In genomic region chr6:31134736-31135077, GRCm38 (mm10) we compare ENCODE assay signal across 33 mouse cellular contexts.
DNase-seq lines count a peak whose midpoint lies in the region; ATAC-seq and TF ChIP-seq lines count a peak whose summit lies in the region.
"Had no signal": no experiment of that assay in that cellular context is flagged by ENCODE, and none has a peak within 500 bp of the region (broad histone marks: within the 10 kb centered on the region; RNA-seq: fewer than 3 reads in every experiment).

No protein-coding gene starts in this region.

- no peak overlapping the region for H3K4me2 ChIP-seq in limb, embryonic 13.5 days (replicated peaks)
- H3K4me2 ChIP-seq in embryonic facial prominence, embryonic 13.5 days = no peak overlapping the region
- H3K4me2 ChIP-seq in stomach, embryonic 16.5 days (ENCODE audit: low read depth, low read length) = no peak overlapping the region
- H3K4me2 ChIP-seq: embryonic facial prominence, embryonic 15.5 days; forebrain, embryonic 13.5 days; heart, embryonic 12.5 days; hindbrain, embryonic 13.5 days; lung, embryonic 15.5 days; midbrain, embryonic 12.5 days; neural tube, embryonic 12.5 days had no signal

- H3K4me1 ChIP-seq in limb, embryonic 13.5 days = 0 out of 2 replicates have a peak, but pooled peaks cover 15% of the 10 kb centered on the region
- no peaks in the 10 kb centered on the region for H3K4me1 ChIP-seq in limb, embryonic 10.5 days
- H3K4me1 ChIP-seq in embryonic facial prominence, embryonic 13.5 days = peaks cover 17% of the 10 kb centered on the region
- H3K4me1 ChIP-seq in stomach, embryonic 16.5 days (ENCODE audit: control insufficient read depth, insufficient read depth, low read length) = no peaks in the 10 kb centered on the region
- H3K4me1 ChIP-seq: hindbrain, embryonic 13.5 days; midbrain, embryonic 12.5 days; neural tube, embryonic 12.5 days had no signal

- 67% methylated on average over 8 of the region's 8 CpGs for WGBS in limb, embryonic 13.5 days
- WGBS in limb, embryonic 10.5 days = 85% methylated on average over 8 of the region's 8 CpGs
- 62% methylated on average over 8 of the region's 8 CpGs for WGBS in embryonic facial prominence, embryonic 13.5 days
- WGBS in stomach, embryonic 16.5 days = 67% methylated on average over 8 of the region's 8 CpGs

- H3K9ac ChIP-seq in limb, embryonic 13.5 days = no peak overlapping the region
- no peak overlapping the region for H3K9ac ChIP-seq in embryonic facial prominence, embryonic 13.5 days
- H3K9ac ChIP-seq in stomach, embryonic 16.5 days (ENCODE audit: low read length) = no peak overlapping the region
- H3K9ac ChIP-seq: embryonic facial prominence, embryonic 15.5 days; forebrain, embryonic 13.5 days; heart, embryonic 12.5 days; hindbrain, embryonic 13.5 days; lung, embryonic 15.5 days; midbrain, embryonic 12.5 days; neural tube, embryonic 12.5 days had no signal

- no peak for TF ChIP-seq CTCF in gastrocnemius, adult 2 months (IDR thresholded peaks at IDR 0.05)

- ATAC-seq in limb, embryonic 13.5 days (ENCODE audit: low FRiP score, low read depth) = no peak
- ATAC-seq in embryonic facial prominence, embryonic 13.5 days (ENCODE audit: insufficient number of reproducible peaks, insufficient read depth, low FRiP score, low TSS enrichment, low read depth) = no peak
- no peak for ATAC-seq in stomach, embryonic 16.5 days (ENCODE audit: insufficient read depth, low FRiP score)
- ATAC-seq: forebrain, embryonic 13.5 days; Patski had no signal

- H3K36me3 ChIP-seq in limb, embryonic 13.5 days = no peaks in the 10 kb centered on the region
- H3K36me3 ChIP-seq in limb, embryonic 10.5 days = no peaks in the 10 kb centered on the region
- no peaks in the 10 kb centered on the region for H3K36me3 ChIP-seq in embryonic facial prominence, embryonic 13.5 days
- H3K36me3 ChIP-seq in stomach, embryonic 16.5 days (ENCODE audit: control insufficient read depth, insufficient read depth, low read length) = no peaks in the 10 kb centered on the region
- H3K36me3 ChIP-seq: embryonic facial prominence, embryonic 15.5 days; G1E; heart, embryonic 12.5 days; hindbrain, embryonic 13.5 days; lung, embryonic 15.5 days; midbrain, embryonic 12.5 days; neural tube, embryonic 12.5 days had no signal

- peak overlapping the region; percentile 67 for H3K27ac ChIP-seq in gastrocnemius, adult 2 months
- H3K27ac ChIP-seq in limb, embryonic 13.5 days = peak overlapping the region; percentile 44; the same call in 1 of the 2 replicates
- no peak overlapping the region for H3K27ac ChIP-seq in limb, embryonic 10.5 days
- peak overlapping the region; percentile 24 for H3K27ac ChIP-seq in embryonic facial prominence, embryonic 13.5 days
- H3K27ac ChIP-seq in stomach, embryonic 16.5 days (ENCODE audit: low read length) = peak overlapping the region; percentile 65; the same call in 1 of the 2 replicates
- H3K27ac ChIP-seq: forebrain, embryonic 13.5 days; hindbrain, embryonic 13.5 days; kidney, postnatal 0 days; lung, embryonic 15.5 days; midbrain, embryonic 12.5 days; neural tube, embryonic 12.5 days had no signal

- no peaks in the 10 kb centered on the region for H3K27me3 ChIP-seq in limb, embryonic 13.5 days
- H3K27me3 ChIP-seq in limb, embryonic 10.5 days (ENCODE audit: low read depth, poor library complexity, severe bottlenecking) = no peaks in the 10 kb centered on the region
- no peaks in the 10 kb centered on the region for H3K27me3 ChIP-seq in embryonic facial prominence, embryonic 13.5 days
- no peaks in the 10 kb centered on the region for H3K27me3 ChIP-seq in stomach, embryonic 16.5 days (ENCODE audit: control insufficient read depth, insufficient read depth, low read length)
- H3K27me3 ChIP-seq: embryonic facial prominence, embryonic 15.5 days; forebrain, embryonic 13.5 days; heart, embryonic 12.5 days; hindbrain, embryonic 13.5 days; lung, embryonic 15.5 days; megakaryocyte, embryonic 14.5 days; midbrain, embryonic 12.5 days; neural tube, embryonic 12.5 days; Patski had no signal

- peaks cover 6% of the 10 kb centered on the region for H3K9me3 ChIP-seq in limb, embryonic 13.5 days
- no peaks in the 10 kb centered on the region for H3K9me3 ChIP-seq in limb, embryonic 10.5 days (replicated peaks)
- H3K9me3 ChIP-seq in embryonic facial prominence, embryonic 13.5 days = peaks cover 6% of the 10 kb centered on the region
- 0 out of 2 replicates have a peak, but pooled peaks cover 3% of the 10 kb centered on the region for H3K9me3 ChIP-seq in stomach, embryonic 16.5 days (replicated peaks; ENCODE audit: control insufficient read depth, low read length)
- H3K9me3 ChIP-seq: embryonic facial prominence, embryonic 15.5 days; G1E; heart, embryonic 12.5 days; lung, embryonic 15.5 days; megakaryocyte, embryonic 14.5 days had no signal

- no peak overlapping the region for H3K4me3 ChIP-seq in gastrocnemius, adult 2 months
- no peak overlapping the region for H3K4me3 ChIP-seq in limb, embryonic 13.5 days
- no peak overlapping the region for H3K4me3 ChIP-seq in limb, embryonic 10.5 days
- H3K4me3 ChIP-seq in embryonic facial prominence, embryonic 13.5 days = no peak overlapping the region
- H3K4me3 ChIP-seq in stomach, embryonic 16.5 days (replicated peaks; ENCODE audit: low read length) = no peak overlapping the region
- H3K4me3 ChIP-seq: embryonic facial prominence, embryonic 15.5 days; forebrain, embryonic 13.5 days; heart, embryonic 12.5 days; hindbrain, embryonic 13.5 days; lung, embryonic 15.5 days; midbrain, embryonic 12.5 days; myocyte; neural tube, embryonic 12.5 days had no signal

- intact Hi-C loops in gastrocnemius, adult 2 months (cut with DNase I) = no loop called here

- DNase-seq in gastrocnemius, adult 2 months = no peak
- no peak for DNase-seq in gastrocnemius, adult 8-10 months (ENCODE audit: low spot score in 2 of 2)
- no peak for DNase-seq in limb, embryonic 10.5 days (ENCODE audit: low spot score)
- DNase-seq in spleen, adult 12 weeks (ENCODE audit: low spot score) = no peak
- DNase-seq: adrenal gland, postnatal 14 days; cerebellum, adult 11 months; cerebellum, adult 9-10 months; cerebellum, postnatal 36 days; gastrocnemius, postnatal 36 days; heart, adult 18-20 months; heart, postnatal 4 days; kidney, adult 2 months; left cerebral cortex, postnatal 4 days; liver; lung, postnatal 4 days; right cerebral cortex, adult 18-20 months; thymus, adult 18-20 months; thymus, postnatal 25 days had no signal
